In the genomic region with DNA sequence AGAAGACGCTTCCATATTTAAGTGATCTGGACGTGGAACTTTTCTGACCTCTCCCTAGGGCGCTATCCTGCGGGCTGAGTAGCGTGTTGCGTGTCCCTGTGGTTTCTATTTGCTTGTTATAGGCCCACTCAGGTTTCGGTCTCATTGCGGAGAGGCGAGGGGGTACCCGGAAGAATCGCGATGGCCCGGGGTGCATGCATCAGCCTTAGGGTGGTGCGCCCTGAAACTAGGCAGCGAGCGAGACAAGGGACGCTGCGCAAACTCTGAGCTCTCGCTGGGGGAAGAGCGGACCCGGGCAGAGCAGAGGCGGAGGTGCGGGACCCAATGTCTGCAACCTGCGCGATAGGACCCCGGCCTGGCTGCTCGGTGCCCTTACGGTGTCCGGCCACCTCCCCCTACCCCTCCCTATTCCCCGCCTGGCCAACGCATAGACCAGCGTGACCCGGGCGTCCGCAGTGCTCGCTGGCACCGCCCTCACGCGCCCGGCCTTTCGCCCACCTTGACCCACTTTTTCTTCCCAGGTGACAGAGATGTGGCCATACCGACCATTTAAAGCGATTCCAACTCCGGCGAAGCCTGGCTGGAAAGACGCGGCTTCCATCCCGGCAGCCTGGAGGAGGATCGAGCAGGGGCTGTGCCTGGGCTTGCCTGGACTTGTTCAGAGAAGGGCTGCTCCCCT, we compare ENCODE assay signal across 7 mouse cellular contexts. TPM values are rescaled to one million over a fixed set of nuclear protein-coding genes. Genes with fewer than 3 reads are reported as not detected.
DNase-seq lines count a peak whose midpoint lies in the region; ATAC-seq and TF ChIP-seq lines count a peak whose summit lies in the region.

No protein-coding gene starts in this region.

- no peak for TF ChIP-seq RAD21 in CH12.LX (IDR thresholded peaks at IDR 0.05; ENCODE audit: low read depth, low read length)

- TF ChIP-seq CTCF in CH12.LX (conservative IDR thresholded peaks at IDR 0.05 in 1 of 2, IDR thresholded peaks at IDR 0.05 in 1 of 2; ENCODE audit: low read depth in 2 of 2, low read length in 2 of 2), result no peak

- in situ Hi-C loops in CH12.LX (cut with MboI; ENCODE audit: low pct_ligation_motif_present, low pct_unique_long_range_greater_than_20kb, low sequenced_read_pairs), result no loop called here

- H3K27me3 ChIP-seq in CH12.LX (replicated peaks), result no peaks in the 10 kb centered on the region
- H3K27me3 ChIP-seq in forebrain, embryonic 16.5 days (replicated peaks; ENCODE audit: control insufficient read depth, insufficient read depth, low read length), result peaks cover 31% of the 10 kb centered on the region
- H3K27me3 ChIP-seq in kidney, embryonic 16.5 days (ENCODE audit: insufficient read depth, low read length), result peaks cover 18% of the 10 kb centered on the region
- peaks cover 63% of the 10 kb centered on the region for H3K27me3 ChIP-seq in midbrain, embryonic 12.5 days

- peaks cover 12 to 29% of the 10 kb centered on the region in 2 experiments for H3K4me1 ChIP-seq in CH12.LX (ENCODE audit: control insufficient read depth in 1 of 2, insufficient read depth in 2 of 2)
- peaks cover 17% of the 10 kb centered on the region for H3K4me1 ChIP-seq in forebrain, embryonic 16.5 days (replicated peaks; ENCODE audit: control insufficient read depth, insufficient read depth, low read length)
- H3K4me1 ChIP-seq in kidney, embryonic 16.5 days (ENCODE audit: insufficient read depth, low read length), result peaks cover 7% of the 10 kb centered on the region
- peaks cover 18% of the 10 kb centered on the region for H3K4me1 ChIP-seq in midbrain, embryonic 12.5 days

- no peak overlapping the region for H3K4me2 ChIP-seq in CH12.LX (ENCODE audit: insufficient read depth, low read depth, poor library complexity, severe bottlenecking)
- peak overlapping the region; percentile 93 for H3K4me2 ChIP-seq in forebrain, embryonic 16.5 days (ENCODE audit: low read length)
- peak overlapping the region; percentile 81 for H3K4me2 ChIP-seq in kidney, embryonic 16.5 days (replicated peaks; ENCODE audit: low read depth, low read length)
- peak overlapping the region; percentile 82 for H3K4me2 ChIP-seq in midbrain, embryonic 12.5 days (replicated peaks)

- TF ChIP-seq POLR2A in CH12.LX (IDR thresholded peaks at IDR 0.05; ENCODE audit: low read depth, low read length), result no peak

- 1% methylated on average over 49 of the region's 49 CpGs for WGBS in forebrain, embryonic 16.5 days
- WGBS in kidney, embryonic 16.5 days, result under 1% methylated on average over 47 of the region's 49 CpGs
- under 1% methylated on average over 49 of the region's 49 CpGs for WGBS in midbrain, embryonic 12.5 days

- peak overlapping the region; percentile 86 for H3K9ac ChIP-seq in CH12.LX (ENCODE audit: insufficient read depth, low read depth)
- peak overlapping the region; percentile 42 for H3K9ac ChIP-seq in forebrain, embryonic 16.5 days (replicated peaks; ENCODE audit: low read depth, low read length)
- H3K9ac ChIP-seq in kidney, embryonic 16.5 days (replicated peaks; ENCODE audit: low read length), result peak overlapping the region; percentile 67
- H3K9ac ChIP-seq in midbrain, embryonic 12.5 days (replicated peaks), result peak overlapping the region; percentile 46

- H3K36me3 ChIP-seq in CH12.LX (replicated peaks in 1 of 2; ENCODE audit: control insufficient read depth in 1 of 2, insufficient read depth in 1 of 2, low read length in 1 of 2), result peaks cover 32 to 40% of the 10 kb centered on the region in 2 experiments
- H3K36me3 ChIP-seq in forebrain, embryonic 16.5 days (ENCODE audit: control insufficient read depth, insufficient read depth), result no peaks in the 10 kb centered on the region
- no peaks in the 10 kb centered on the region for H3K36me3 ChIP-seq in kidney, embryonic 16.5 days (ENCODE audit: insufficient read depth, low read length)
- H3K36me3 ChIP-seq in midbrain, embryonic 12.5 days, result no peaks in the 10 kb centered on the region

- dilution Hi-C loops in CH12.LX (cut with MboI; ENCODE audit: extremely low pct_ligation_motif_present, extremely low pct_unique_long_range_greater_than_20kb, low sequenced_read_pairs), result no loop called here

- peak; percentile 22; the same call in 1 of the 2 replicates for TF ChIP-seq EP300 in CH12.LX (IDR thresholded peaks at IDR 0.05; ENCODE audit: low read length)

- ATAC-seq in forebrain, embryonic 16.5 days, result no peak
- peak; percentile 56 for ATAC-seq in kidney, embryonic 16.5 days (ENCODE audit: low FRiP score, low TSS enrichment)
- ATAC-seq in midbrain, embryonic 12.5 days (ENCODE audit: low FRiP score, low read depth), result 0 out of 2 replicates have a peak, but pooled peaks have one; percentile 49

- peaks cover 5% of the 10 kb centered on the region for H3K9me3 ChIP-seq in CH12.LX (replicated peaks; ENCODE audit: low read length)
- H3K9me3 ChIP-seq in forebrain, embryonic 16.5 days (ENCODE audit: control insufficient read depth, low read length), result no peaks in the 10 kb centered on the region
- H3K9me3 ChIP-seq in kidney, embryonic 16.5 days (ENCODE audit: low read length), result no peaks in the 10 kb centered on the region
- H3K9me3 ChIP-seq in midbrain, embryonic 12.5 days, result no peaks in the 10 kb centered on the region

- peak overlapping the region; percentile 88 for H3K27ac ChIP-seq in CH12.LX (ENCODE audit: insufficient read depth, low read depth)
- H3K27ac ChIP-seq in forebrain, embryonic 16.5 days (ENCODE audit: low read length), result no peak overlapping the region
- H3K27ac ChIP-seq in kidney, embryonic 16.5 days (ENCODE audit: low read length), result no peak overlapping the region
- H3K27ac ChIP-seq in midbrain, embryonic 12.5 days (replicated peaks), result no peak overlapping the region

- peak; percentile 25 for DNase-seq in CH12.LX (ENCODE audit: extremely low read depth)
- DNase-seq in Muller cell, postnatal 12 days (ENCODE audit: inconsistent ontology term), result peak; percentile 71
- DNase-seq in natural killer cell, adult 2 months (ENCODE audit: low spot score in 2 of 2), result no peak
- DNase-seq in layer of hippocampus, postnatal 36 days, result no peak

- H3K79me2 ChIP-seq in CH12.LX (replicated peaks; ENCODE audit: control insufficient read depth, extremely low read depth, insufficient read depth, poor library complexity, severe bottlenecking), result peaks cover 52% of the 10 kb centered on the region

- peak overlapping the region; percentile 88 to 91 (median 89) for H3K4me3 ChIP-seq in CH12.LX (replicated peaks in 1 of 3; ENCODE audit: low read depth in 2 of 3, low read length in 2 of 3, poor library complexity in 1 of 3)
- peak overlapping the region; percentile 45 for H3K4me3 ChIP-seq in forebrain, embryonic 16.5 days (replicated peaks; ENCODE audit: low read length)
- peak overlapping the region; percentile 53 for H3K4me3 ChIP-seq in kidney, embryonic 16.5 days (ENCODE audit: low read length)
- peak overlapping the region; percentile 45 for H3K4me3 ChIP-seq in midbrain, embryonic 12.5 days

TF ChIP-seq in CH12.LX, 34 proteins besides CTCF, POLR2A, EP300 and RAD21 (continues in another document):
- no peak for TF ChIP-seq GABPA (IDR thresholded peaks at IDR 0.05; ENCODE audit: insufficient replicate concordance, low read depth, low read length)
- no peak for TF ChIP-seq ZC3H11A (IDR thresholded peaks at IDR 0.05; ENCODE audit: low read depth, low read length)
- no peak; the same call in none of the 2 replicates for TF ChIP-seq MXI1 (IDR thresholded peaks at IDR 0.05; ENCODE audit: low read depth, low read length)
- TF ChIP-seq HCFC1 (IDR thresholded peaks at IDR 0.05; ENCODE audit: low read depth, low read length), result no peak
- TF ChIP-seq NRF1 (IDR thresholded peaks at IDR 0.05; ENCODE audit: low read depth, low read length), result peak; percentile 48
- no peak for TF ChIP-seq CHD2 (IDR thresholded peaks at IDR 0.05; ENCODE audit: low read length)
- no peak for TF ChIP-seq ZKSCAN1 (IDR thresholded peaks at IDR 0.05; ENCODE audit: borderline replicate concordance, low read depth, low read length)
- no peak for TF ChIP-seq E2F4 (IDR thresholded peaks at IDR 0.05; ENCODE audit: insufficient replicate concordance, low read depth, low read length)
- peak; percentile 51; the same call in 1 of the 2 replicates for TF ChIP-seq ELF1 (IDR thresholded peaks at IDR 0.05; ENCODE audit: low read depth, low read length)
- peak; percentile 77 for TF ChIP-seq SIN3A (IDR thresholded peaks at IDR 0.05; ENCODE audit: low read length)
- TF ChIP-seq MAFK (IDR thresholded peaks at IDR 0.05; ENCODE audit: insufficient replicate concordance, low read length), result no peak
- 0 out of 2 replicates have a peak, but pooled peaks have one; percentile 31 for TF ChIP-seq KAT2A (IDR thresholded peaks at IDR 0.05; ENCODE audit: insufficient replicate concordance, low read length)
- TF ChIP-seq CHD1 (IDR thresholded peaks at IDR 0.05; ENCODE audit: low read depth, low read length), result peak; percentile 73; the same call in 1 of the 2 replicates
- peak; percentile 31; the same call in 1 of the 2 replicates for TF ChIP-seq TCF12 (IDR thresholded peaks at IDR 0.05; ENCODE audit: low read depth, low read length)
- TF ChIP-seq MAZ (IDR thresholded peaks at IDR 0.05; ENCODE audit: low read depth, low read length), result 0 out of 2 replicates have a peak, but pooled peaks have one; percentile 10
- TF ChIP-seq UBTF (IDR thresholded peaks at IDR 0.05; ENCODE audit: low read depth, low read length), result 0 out of 2 replicates have a peak, but pooled peaks have one; percentile 27
- TF ChIP-seq RCOR1 (conservative IDR thresholded peaks at IDR 0.05; ENCODE audit: low read depth, low read length), result no peak
- TF ChIP-seq USF2 (conservative IDR thresholded peaks at IDR 0.05; ENCODE audit: low read depth, low read length), result no peak
- no peak for TF ChIP-seq ZNF384 (IDR thresholded peaks at IDR 0.05; ENCODE audit: low read depth, low read length)

RNA-seq across cellular contexts. Expression of gene Gpr157, which starts 38.5 kb away (rescaled TPM):
- 1.3 and 2.8 TPM in 2 replicates for total RNA-seq in CH12.LX (2012; rRNA removed)
- 2.3 and 2.6 TPM in 2 replicates for total RNA-seq in CH12.LX (2014; rRNA removed)
- polyA plus RNA-seq in CH12.LX (2012; ENCODE audit: insufficient read length, low read depth), result 3.1 and 3.5 TPM in 2 replicates
- polyA plus RNA-seq in forebrain, embryonic 16.5 days (2015; fragmentation: Nextera tagmentation; extraction: Ambion mirVana), result 0.14 and 0.25 TPM in 2 replicates
- polyA plus RNA-seq in kidney, embryonic 16.5 days (2015; fragmentation: Nextera tagmentation; extraction: Ambion mirVana), result 0.40 and 0.51 TPM in 2 replicates
- polyA plus RNA-seq in midbrain, embryonic 12.5 days (2016; fragmentation: Nextera tagmentation; extraction: Ambion mirVana), result 0.43 and 0.58 TPM in 2 replicates
- total RNA-seq in layer of hippocampus, postnatal 36 days (2021), result 1 to 10 TPM; 1.2 to 1.3 TPM

RNA-seq across cellular contexts. Expression of gene H6pd, which starts 39.8 kb away (rescaled TPM):
- total RNA-seq in CH12.LX (2012; rRNA removed) (25.1 and 25.3 TPM in 2 replicates), CH12.LX (2014; rRNA removed) (13.2 and 17.7 TPM in 2 replicates)
- polyA plus RNA-seq in CH12.LX (2012; ENCODE audit: insufficient read length, low read depth), result 36.2 and 38.5 TPM in 2 replicates
- 2.1 TPM in 2 replicates for polyA plus RNA-seq in forebrain, embryonic 16.5 days (2015; fragmentation: Nextera tagmentation; extraction: Ambion mirVana)
- 22.8 and 24.7 TPM in 2 replicates for polyA plus RNA-seq in kidney, embryonic 16.5 days (2015; fragmentation: Nextera tagmentation; extraction: Ambion mirVana)
- polyA plus RNA-seq in midbrain, embryonic 12.5 days (2016; fragmentation: Nextera tagmentation; extraction: Ambion mirVana), result 2.9 and 4.1 TPM in 2 replicates
- 1 to 10 TPM; 7.2 to 10.0 TPM for total RNA-seq in layer of hippocampus, postnatal 36 days (2021)

Comparison
In these comparisons a context has a peak if more than half of its experiments do, and no peak if none do; other contexts are left out.
1. DNase-seq: peak in CH12.LX (single experiment) and Muller cell, postnatal 12 days (single experiment); none in natural killer cell, adult 2 months (0 of 2) and layer of hippocampus, postnatal 36 days (0 of 2).
2. Peak in every context shown above with its lines, with median percentiles within 50 percentile points of each other: H3K4me3 ChIP-seq and H3K9ac ChIP-seq.